Mouse (Mus musculus) thymus, adult 2 months (tissue): ENCODE results near the gene Ddx6.

Source experiments
- CTCF ChIP-seq: fragments of 200-500 bp; IDR thresholded peaks from 2 replicates; pipeline ENCODE4 v1.5.1; 2012; ENCODE audit warnings: mild to moderate bottlenecking, control low read depth, low read length, moderate library complexity, borderline replicate concordance; ENCODE audit not compliant: control insufficient read depth, poor library complexity, insufficient read depth; ENCODE audit errors: extremely low read depth
- POLR2A ChIP-seq: fragments of 200-500 bp; IDR thresholded peaks from 2 replicates; pipeline ENCODE4 v1.6.1; 2012; ENCODE audit warnings: mild to moderate bottlenecking, low read length, control low read depth, moderate library complexity; ENCODE audit not compliant: control insufficient read depth, poor library complexity, insufficient read depth; ENCODE audit errors: extremely low read depth

DNA sequence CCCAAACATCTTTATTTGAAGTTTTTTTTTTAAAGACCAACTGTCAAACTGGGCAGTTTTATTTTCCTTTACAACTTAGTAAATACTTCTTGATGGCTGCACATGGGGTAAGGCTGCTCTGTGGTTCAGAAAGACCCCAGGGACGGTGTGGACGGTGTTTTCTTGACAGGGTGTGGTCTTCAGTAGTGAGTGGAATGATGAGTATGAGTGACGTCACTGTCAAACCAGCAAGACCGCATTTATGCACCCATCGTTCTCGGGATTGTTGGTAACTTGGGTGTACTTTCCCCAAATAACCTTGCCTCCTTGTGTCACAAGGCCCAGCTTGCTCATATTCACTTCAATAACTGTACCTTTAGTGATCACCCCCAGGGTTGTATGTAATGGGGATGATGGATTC is 59.0 kb downstream of the Ddx6 start:
- TF ChIP-seq POLR2A (no peak), CTCF (no peak)
